Mouse (Mus musculus) heart, postnatal 0 days (tissue): Measurements from ENCODE around the gene Col13a1. TPM values are rescaled to one million over a fixed set of nuclear protein-coding genes. Genes with fewer than 3 reads are reported as not detected.

ENCODE experiments used
- ATAC-seq: fragments of 200-750 bp; cut with Nextera tagmentation; 2 replicates; pipeline ENCODE4 v1.8.0; 2017; ENCODE audit warnings: low read depth, moderate number of reproducible peaks, moderate library complexity; ENCODE audit not compliant: insufficient read depth
- DNase-seq: peaks from one replicate; pipeline ENCODE4 v3.0.0-alpha.2; 2016; ENCODE audit warnings: low spot score
- H3K27ac ChIP-seq: fragments of 300-500 bp; sonication (generic); 2 replicates; pipeline ENCODE4 v1.5.1; 2014; ENCODE audit warnings: low read depth, mild to moderate bottlenecking
- H3K27me3 ChIP-seq: fragments of 300-500 bp; sonication (generic); 2 replicates; pipeline ENCODE4 v1.6.1; 2014; ENCODE audit warnings: low read length, mixed read lengths; ENCODE audit not compliant: control insufficient read depth, insufficient read depth
- H3K36me3 ChIP-seq: fragments of 300-500 bp; sonication (generic); replicated peaks from 2 replicates; pipeline ENCODE4 v1.6.1; 2014; ENCODE audit warnings: low read length, mixed read lengths; ENCODE audit not compliant: control insufficient read depth, insufficient read depth
- H3K4me1 ChIP-seq: fragments of 300-500 bp; sonication (generic); 2 replicates; pipeline ENCODE4 v1.6.1; 2014; ENCODE audit warnings: antibody characterized with exemption; ENCODE audit not compliant: control insufficient read depth, insufficient read depth
- H3K4me2 ChIP-seq: fragments of 300-500 bp; sonication (generic); 2 replicates; pipeline ENCODE4 v1.6.1; 2014; ENCODE audit warnings: low read depth, mild to moderate bottlenecking, low read length, moderate library complexity
- H3K4me3 ChIP-seq: fragments of 300-500 bp; sonication (generic); 2 replicates; pipeline ENCODE4 v1.5.1; 2014; ENCODE audit warnings: low read depth, low read length
- H3K9ac ChIP-seq: fragments of 300-500 bp; sonication (generic); replicated peaks from 2 replicates; pipeline ENCODE4 v1.6.1; 2014; ENCODE audit warnings: low read depth, low read length, mixed read lengths
- H3K9me3 ChIP-seq: fragments of 300-500 bp; sonication (generic); replicated peaks from 2 replicates; pipeline ENCODE4 v1.6.1; 2016; ENCODE audit warnings: low read length; ENCODE audit not compliant: control insufficient read depth
- CTCF ChIP-seq: IDR thresholded peaks from 2 replicates; pipeline ENCODE4 v1.5.1; 2016; ENCODE audit warnings: antibody characterized with exemption, control low read depth, low read depth
- EP300 ChIP-seq: IDR thresholded peaks from 2 replicates; pipeline ENCODE4 v1.6.1; 2016; ENCODE audit warnings: antibody characterized with exemption, low read depth
- WGBS: fragments of 180-500 bp; shearing (Covaris S2); extraction: QIAGEN DNeasy Blood & Tissue Kit; methylation state at CpG from one replicate; pipeline ENCODE4 v1.1.7; 2014; 5-methylcytosine and 5-hydroxymethylcytosine counted together
- polyA plus RNA-seq: library from polyadenylated mRNA; unstranded; fragments of >200 nt; fragmentation: Nextera tagmentation; extraction: Ambion mirVana; gene quantifications from 2 replicates; pipeline ENCODE4 v1.2.1, GENCODE M21; 2015
- total RNA-seq: library from RNA; depleted of rRNA; stranded (reverse); fragments of >200 nt; gene quantifications from 2 replicates; pipeline ENCODE4 v1.2.3, GENCODE M21; 2014; ENCODE audit warnings: low replicate concordance

The Col13a1 gene
- total and polyA plus RNA-seq, 2 experiments from 2014 or later, result 2.3 to 6.5 TPM

GRCm38 (mm10) chr10:62016947-62017346 lies 38.0 kb upstream of the Col13a1 start:
- Histone ChIP-seq H3K27me3 (no peaks in the 10 kb centered on the region), H3K4me2 (no peak overlapping the region), H3K9ac (no peak overlapping the region), H3K4me3 (no peak overlapping the region), H3K27ac (no peak overlapping the region), H3K9me3 (no peaks in the 10 kb centered on the region), H3K36me3 (no peaks in the 10 kb centered on the region), H3K4me1 (no peaks in the 10 kb centered on the region)
- WGBS, result 50% methylated on average over 6 of the region's 6 CpGs
- DNase-seq (peak; percentile 13), ATAC-seq (peak; percentile 39; the same call in 1 of the 2 replicates)
- TF ChIP-seq EP300 (no peak), CTCF (no peak)

DNA sequence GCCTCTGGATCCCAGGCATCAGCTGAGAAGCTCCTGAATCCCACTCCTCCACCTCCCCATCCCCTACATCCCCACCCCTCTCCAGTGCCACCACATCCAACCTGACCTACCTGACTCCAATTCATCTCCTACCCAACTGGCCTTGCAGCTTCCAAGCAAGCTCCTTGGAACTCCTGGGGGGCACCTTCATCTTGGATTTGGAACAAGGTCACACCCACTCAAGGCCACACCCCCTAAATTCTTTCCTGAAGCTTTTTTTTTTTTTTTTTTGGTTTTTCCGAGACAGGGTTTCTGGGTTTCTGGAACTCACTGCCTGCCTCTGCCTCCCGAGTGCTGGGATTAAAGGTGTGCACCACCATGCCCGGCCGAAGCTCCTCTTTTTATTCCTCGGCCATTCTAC lies 34.3 kb upstream of the Col13a1 start:
- WGBS, result 86% methylated on average over 5 of the region's 5 CpGs
- no peak for TF ChIP-seq CTCF
- no peak for TF ChIP-seq EP300
- no peak overlapping the region for H3K27ac ChIP-seq
- H3K4me2 ChIP-seq, result no peak overlapping the region
- H3K36me3 ChIP-seq, result no peaks in the 10 kb centered on the region
- no peaks in the 10 kb centered on the region for H3K9me3 ChIP-seq
- DNase-seq, result no peak
- H3K4me1 ChIP-seq, result no peaks in the 10 kb centered on the region
- no peak overlapping the region for H3K9ac ChIP-seq
- ATAC-seq, result no peak
- no peaks in the 10 kb centered on the region for H3K27me3 ChIP-seq
- H3K4me3 ChIP-seq, result no peak overlapping the region

DNA sequence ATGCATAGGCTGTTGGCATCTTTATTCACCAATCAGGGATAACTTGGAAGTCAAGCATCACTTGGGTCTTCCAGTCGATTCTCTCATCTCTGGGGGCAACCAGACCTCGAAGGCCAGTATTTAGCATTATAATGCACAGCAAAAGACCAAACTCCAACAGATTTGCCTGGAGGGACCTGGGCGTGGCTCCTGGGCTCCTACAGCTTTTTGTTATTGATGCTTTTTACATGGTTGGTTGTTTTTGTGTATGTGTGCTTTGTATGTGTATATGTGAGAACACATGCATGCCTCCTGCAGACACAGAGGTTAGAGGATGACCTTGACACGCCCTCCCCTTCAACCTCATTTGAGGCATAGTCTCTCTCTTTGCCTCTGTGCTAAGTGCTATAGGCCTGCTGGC lies 33.5 kb upstream of the Col13a1 start:
- ATAC-seq (no peak), DNase-seq (no peak)
- H3K4me1 ChIP-seq, result no peaks in the 10 kb centered on the region
- H3K9me3 ChIP-seq, result no peaks in the 10 kb centered on the region
- no peak overlapping the region for H3K27ac ChIP-seq
- no peak overlapping the region for H3K4me3 ChIP-seq
- no peak for TF ChIP-seq CTCF
- no peak for TF ChIP-seq EP300
- no peaks in the 10 kb centered on the region for H3K27me3 ChIP-seq
- 68% methylated on average over 4 of the region's 4 CpGs for WGBS
- H3K9ac ChIP-seq, result no peak overlapping the region
- no peak overlapping the region for H3K4me2 ChIP-seq
- no peaks in the 10 kb centered on the region for H3K36me3 ChIP-seq

DNA sequence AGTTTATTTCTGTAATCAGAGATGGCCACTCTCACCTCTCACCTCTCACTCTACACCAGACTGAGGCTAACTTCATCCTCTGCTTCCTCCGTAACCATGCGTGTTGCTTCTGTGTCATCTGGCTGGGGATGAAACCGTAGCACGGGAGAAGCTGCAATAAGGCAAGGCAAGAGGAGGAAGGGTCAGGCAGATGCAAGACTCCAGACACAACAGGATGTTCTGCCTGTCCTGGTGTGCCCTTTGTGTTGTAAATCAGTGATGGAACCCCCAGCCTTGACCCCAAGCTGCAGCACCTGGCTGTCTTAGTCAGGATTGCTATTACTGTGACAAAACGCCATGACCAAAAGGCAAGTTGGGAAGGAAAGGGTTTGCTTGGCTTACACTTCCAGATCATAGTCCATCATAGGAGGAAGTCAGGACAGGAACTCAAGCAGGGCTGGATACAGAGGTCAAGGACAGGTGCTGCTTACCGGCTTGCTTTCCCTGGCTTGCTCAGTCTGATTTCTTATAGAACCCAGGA lies 31.1 kb upstream of the Col13a1 start:
- H3K27ac ChIP-seq, result no peak overlapping the region
- no peaks in the 10 kb centered on the region for H3K36me3 ChIP-seq
- H3K27me3 ChIP-seq, result no peaks in the 10 kb centered on the region
- no peak for TF ChIP-seq EP300
- TF ChIP-seq CTCF, result no peak
- 58% methylated on average over 6 of the region's 6 CpGs for WGBS
- no peak overlapping the region for H3K9ac ChIP-seq
- no peak for DNase-seq
- no peaks in the 10 kb centered on the region for H3K4me1 ChIP-seq
- no peak overlapping the region for H3K4me3 ChIP-seq
- no peak for ATAC-seq
- no peaks in the 10 kb centered on the region for H3K9me3 ChIP-seq
- no peak overlapping the region for H3K4me2 ChIP-seq

DNA sequence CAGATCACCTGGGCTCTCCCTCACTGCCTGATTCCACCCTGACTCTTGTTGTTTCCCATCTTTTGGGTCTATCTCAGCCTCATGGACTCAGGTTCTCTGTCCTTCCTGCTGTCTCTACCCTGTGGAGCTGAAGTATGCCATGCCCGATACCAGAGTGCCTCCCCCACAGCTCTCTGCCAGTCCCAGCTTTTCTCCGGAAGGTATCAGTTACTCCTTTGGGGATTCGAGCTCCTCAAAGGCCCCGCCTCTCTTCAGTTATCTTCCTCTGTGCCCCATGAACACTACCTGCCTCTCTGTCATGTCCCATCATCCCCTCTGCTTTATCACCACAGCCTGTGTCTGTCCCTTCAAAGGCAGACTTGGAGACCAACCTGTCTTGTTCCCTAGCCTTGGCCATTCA lies 29.1 kb upstream of the Col13a1 start:
- Histone ChIP-seq H3K9ac (no peak overlapping the region), H3K27me3 (no peaks in the 10 kb centered on the region), H3K9me3 (no peaks in the 10 kb centered on the region), H3K4me2 (no peak overlapping the region), H3K4me1 (no peaks in the 10 kb centered on the region), H3K36me3 (no peaks in the 10 kb centered on the region), H3K27ac (no peak overlapping the region), H3K4me3 (no peak overlapping the region)
- 65% methylated on average over 4 of the region's 4 CpGs for WGBS
- no peak for TF ChIP-seq EP300
- TF ChIP-seq CTCF, result no peak
- ATAC-seq (no peak), DNase-seq (no peak)

- TF ChIP-seq EP300, result no peak
- no peak for TF ChIP-seq CTCF
- WGBS, result 70% methylated on average over 8 of the region's 8 CpGs
Measured at GRCm38 (mm10) chr10:62006371-62006770, 27.5 kb upstream of the Col13a1 start.

More at GRCm38 (mm10) chr10:62006371-62006770, 27.5 kb upstream of the Col13a1 start:
- Histone ChIP-seq H3K27ac (no peak overlapping the region), H3K36me3 (no peaks in the 10 kb centered on the region), H3K4me3 (no peak overlapping the region), H3K4me1 (no peaks in the 10 kb centered on the region), H3K4me2 (no peak overlapping the region), H3K27me3 (no peaks in the 10 kb centered on the region), H3K9me3 (no peaks in the 10 kb centered on the region), H3K9ac (no peak overlapping the region)
- no peak for ATAC-seq
- no peak for DNase-seq
